Mouse (Mus musculus): ENCODE measurements at regions not wholly inside any gene's neighbourhood (a gene's known extent, or its start where the extent isn't known, plus 50 kb on each side); places are given as distances from the start of the nearest gene placed in this dataset.
A peak's percentile ranks its signal among the peaks of the same experiment; 100 is the strongest.

GRCm38 (mm10) chr9:79213364-79213763, 505.3 kb downstream of the Col12a1 start:
- no peak overlapping the region for H3K27ac ChIP-seq (ENCODE audit: low read depth, low read length)
- 51% methylated on average over 6 of the region's 6 CpGs for WGBS
- no peaks in the 10 kb centered on the region for H3K9me3 ChIP-seq (ENCODE audit: low read length)
- H3K27me3 ChIP-seq (ENCODE audit: insufficient read depth, low read length), result no peaks in the 10 kb centered on the region
- no peaks in the 10 kb centered on the region for H3K4me1 ChIP-seq (ENCODE audit: insufficient read depth)
- no peak for TF ChIP-seq CTCF (IDR thresholded peaks at IDR 0.05; ENCODE audit: low read depth)
- no peaks in the 10 kb centered on the region for H3K36me3 ChIP-seq (ENCODE audit: insufficient read depth)
- H3K4me2 ChIP-seq (ENCODE audit: low read depth), result no peak overlapping the region
- H3K9ac ChIP-seq, result no peak overlapping the region
- no peak overlapping the region for H3K4me3 ChIP-seq (ENCODE audit: low read depth, low read length)
- ATAC-seq (no peak), DNase-seq (no peak)

- Histone ChIP-seq H3K36me3 (ENCODE audit: insufficient read depth) (no peaks in the 10 kb centered on the region), H3K27ac (ENCODE audit: low read depth, low read length) (no peak overlapping the region), H3K9ac (no peak overlapping the region), H3K9me3 (ENCODE audit: low read length) (no peaks in the 10 kb centered on the region), H3K4me3 (ENCODE audit: low read depth, low read length) (no peak overlapping the region), H3K4me2 (ENCODE audit: low read depth) (no peak overlapping the region), H3K27me3 (ENCODE audit: insufficient read depth, low read length) (no peaks in the 10 kb centered on the region), H3K4me1 (ENCODE audit: insufficient read depth) (no peaks in the 10 kb centered on the region)
- no peak for ATAC-seq
- TF ChIP-seq CTCF (IDR thresholded peaks at IDR 0.05; ENCODE audit: low read depth), result no peak
- 68% methylated on average over 3 of the region's 3 CpGs for WGBS
- no peak for DNase-seq
These were observed 502.6 kb downstream of the Col12a1 start for GRCm38 (mm10) chr9:79215986-79216385.

GRCm38 (mm10) chr9:79216432-79216831, 502.2 kb downstream of the Col12a1 start:
- H3K4me2 ChIP-seq (ENCODE audit: low read depth), result no peak overlapping the region
- no peak for TF ChIP-seq CTCF (IDR thresholded peaks at IDR 0.05; ENCODE audit: low read depth)
- H3K9me3 ChIP-seq (ENCODE audit: low read length), result no peaks in the 10 kb centered on the region
- no peaks in the 10 kb centered on the region for H3K27me3 ChIP-seq (ENCODE audit: insufficient read depth, low read length)
- WGBS, result 88% methylated on average over 2 of the region's 2 CpGs
- no peak overlapping the region for H3K4me3 ChIP-seq (ENCODE audit: low read depth, low read length)
- no peak for DNase-seq
- no peak overlapping the region for H3K27ac ChIP-seq (ENCODE audit: low read depth, low read length)
- H3K4me1 ChIP-seq (ENCODE audit: insufficient read depth), result no peaks in the 10 kb centered on the region
- H3K36me3 ChIP-seq (ENCODE audit: insufficient read depth), result no peaks in the 10 kb centered on the region
- ATAC-seq, result no peak
- H3K9ac ChIP-seq, result no peak overlapping the region

- H3K9me3 ChIP-seq (ENCODE audit: low read length), result no peaks in the 10 kb centered on the region
- H3K9ac ChIP-seq, result no peak overlapping the region
- ATAC-seq (no peak), DNase-seq (no peak)
- no peak overlapping the region for H3K4me2 ChIP-seq (ENCODE audit: low read depth)
- no peaks in the 10 kb centered on the region for H3K4me1 ChIP-seq (ENCODE audit: insufficient read depth)
- H3K4me3 ChIP-seq (ENCODE audit: low read depth, low read length), result no peak overlapping the region
- 44% methylated on average over 3 of the region's 3 CpGs for WGBS
- H3K27me3 ChIP-seq (ENCODE audit: insufficient read depth, low read length), result no peaks in the 10 kb centered on the region
- TF ChIP-seq CTCF (IDR thresholded peaks at IDR 0.05; ENCODE audit: low read depth), result no peak
- H3K27ac ChIP-seq (ENCODE audit: low read depth, low read length), result no peak overlapping the region
- H3K36me3 ChIP-seq (ENCODE audit: insufficient read depth), result no peaks in the 10 kb centered on the region
These were observed 485.6 kb downstream of the Col12a1 start for GRCm38 (mm10) chr9:79233081-79233480.

- Histone ChIP-seq H3K4me3 (ENCODE audit: low read depth, low read length) (no peak overlapping the region), H3K4me2 (ENCODE audit: low read depth) (no peak overlapping the region), H3K9me3 (ENCODE audit: low read length) (no peaks in the 10 kb centered on the region), H3K36me3 (ENCODE audit: insufficient read depth) (no peaks in the 10 kb centered on the region), H3K27ac (ENCODE audit: low read depth, low read length) (no peak overlapping the region), H3K27me3 (ENCODE audit: insufficient read depth, low read length) (no peaks in the 10 kb centered on the region), H3K9ac (no peak overlapping the region), H3K4me1 (ENCODE audit: insufficient read depth) (no peaks in the 10 kb centered on the region)
- TF ChIP-seq CTCF (IDR thresholded peaks at IDR 0.05; ENCODE audit: low read depth), result no peak
- ATAC-seq (no peak), DNase-seq (no peak)
- WGBS, result 86% methylated on average over 1 of the region's 1 CpGs
These were observed 484.9 kb downstream of the Col12a1 start for GRCm38 (mm10) chr9:79233751-79234150.

- no peak for TF ChIP-seq CTCF (IDR thresholded peaks at IDR 0.05; ENCODE audit: low read depth)
- DNase-seq (no peak), ATAC-seq (no peak)
- no peak overlapping the region for H3K9ac ChIP-seq
- H3K27ac ChIP-seq (ENCODE audit: low read depth, low read length), result no peak overlapping the region
- H3K4me3 ChIP-seq (ENCODE audit: low read depth, low read length), result no peak overlapping the region
- H3K4me1 ChIP-seq (ENCODE audit: insufficient read depth), result 0 out of 2 replicates have a peak, but pooled peaks cover 2% of the 10 kb centered on the region
- 78% methylated on average over 13 of the region's 13 CpGs for WGBS
- no peak overlapping the region for H3K4me2 ChIP-seq (ENCODE audit: low read depth)
- no peaks in the 10 kb centered on the region for H3K9me3 ChIP-seq (ENCODE audit: low read length)
- no peaks in the 10 kb centered on the region for H3K27me3 ChIP-seq (ENCODE audit: insufficient read depth, low read length)
- no peaks in the 10 kb centered on the region for H3K36me3 ChIP-seq (ENCODE audit: insufficient read depth)
These were observed 448.9 kb downstream of the Col12a1 start for GRCm38 (mm10) chr9:79269646-79270213.

GRCm38 (mm10) chr9:79270256-79270655, 448.4 kb downstream of the Col12a1 start:
- H3K36me3 ChIP-seq (ENCODE audit: insufficient read depth), result no peaks in the 10 kb centered on the region
- 51% methylated on average over 2 of the region's 2 CpGs for WGBS
- no peak overlapping the region for H3K9ac ChIP-seq
- H3K4me3 ChIP-seq (ENCODE audit: low read depth, low read length), result no peak overlapping the region
- no peaks in the 10 kb centered on the region for H3K9me3 ChIP-seq (ENCODE audit: low read length)
- no peak for TF ChIP-seq CTCF (IDR thresholded peaks at IDR 0.05; ENCODE audit: low read depth)
- ATAC-seq (peak; percentile 83), DNase-seq (peak; percentile 63)
- no peak overlapping the region for H3K4me2 ChIP-seq (ENCODE audit: low read depth)
- no peaks in the 10 kb centered on the region for H3K27me3 ChIP-seq (ENCODE audit: insufficient read depth, low read length)
- H3K27ac ChIP-seq (ENCODE audit: low read depth, low read length), result no peak overlapping the region
- 0 out of 2 replicates have a peak, but pooled peaks cover 2% of the 10 kb centered on the region for H3K4me1 ChIP-seq (ENCODE audit: insufficient read depth)

All from forebrain, postnatal 0 days (tissue).